Mouse (Mus musculus): Measurements from ENCODE around the gene Cxcr2. TPM values are rescaled to one million over a fixed set of nuclear protein-coding genes. Genes with fewer than 3 reads are reported as not detected.

Gene Cxcr2
- 1.4 TPM for total RNA-seq (2023)

DNA sequence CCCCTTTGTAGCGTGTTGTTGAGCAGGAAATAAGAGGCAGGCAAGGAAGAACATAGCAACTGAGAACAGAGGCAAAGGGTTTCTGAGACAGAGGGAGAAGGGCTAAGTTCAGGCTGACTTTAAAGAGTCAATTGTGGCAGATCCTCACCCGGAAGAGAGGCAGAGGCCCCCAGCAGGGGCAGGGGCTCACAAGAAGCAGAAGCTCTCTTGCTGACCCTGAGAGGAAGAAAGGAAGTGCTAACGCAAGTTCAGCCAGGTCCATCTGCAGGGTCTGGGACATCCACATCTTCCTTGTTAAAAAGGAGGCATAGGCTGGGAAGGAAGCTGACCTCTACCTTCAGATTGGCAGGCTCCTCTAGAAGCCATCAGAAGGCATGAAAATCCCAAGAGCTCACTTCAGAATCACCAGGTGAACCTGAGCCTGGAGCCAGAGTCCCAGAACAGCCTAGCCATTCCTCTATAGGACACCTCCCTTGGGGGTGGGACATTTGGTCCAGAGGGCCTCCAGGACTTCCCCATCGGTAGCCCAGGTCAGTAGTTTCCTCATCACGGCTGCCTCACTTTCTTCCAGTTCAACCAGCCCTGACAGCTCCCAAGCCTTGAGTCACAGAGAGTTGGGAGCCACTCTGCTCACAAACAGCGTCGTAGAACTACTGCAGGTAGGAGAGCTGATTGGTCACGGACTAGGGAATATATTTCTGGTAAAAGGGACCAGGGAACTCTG, at the start of gene Cxcr2:
Cxcr2 (plus strand) TSS at position 529 of the 724 bp plus-strand sequence.

DNA sequence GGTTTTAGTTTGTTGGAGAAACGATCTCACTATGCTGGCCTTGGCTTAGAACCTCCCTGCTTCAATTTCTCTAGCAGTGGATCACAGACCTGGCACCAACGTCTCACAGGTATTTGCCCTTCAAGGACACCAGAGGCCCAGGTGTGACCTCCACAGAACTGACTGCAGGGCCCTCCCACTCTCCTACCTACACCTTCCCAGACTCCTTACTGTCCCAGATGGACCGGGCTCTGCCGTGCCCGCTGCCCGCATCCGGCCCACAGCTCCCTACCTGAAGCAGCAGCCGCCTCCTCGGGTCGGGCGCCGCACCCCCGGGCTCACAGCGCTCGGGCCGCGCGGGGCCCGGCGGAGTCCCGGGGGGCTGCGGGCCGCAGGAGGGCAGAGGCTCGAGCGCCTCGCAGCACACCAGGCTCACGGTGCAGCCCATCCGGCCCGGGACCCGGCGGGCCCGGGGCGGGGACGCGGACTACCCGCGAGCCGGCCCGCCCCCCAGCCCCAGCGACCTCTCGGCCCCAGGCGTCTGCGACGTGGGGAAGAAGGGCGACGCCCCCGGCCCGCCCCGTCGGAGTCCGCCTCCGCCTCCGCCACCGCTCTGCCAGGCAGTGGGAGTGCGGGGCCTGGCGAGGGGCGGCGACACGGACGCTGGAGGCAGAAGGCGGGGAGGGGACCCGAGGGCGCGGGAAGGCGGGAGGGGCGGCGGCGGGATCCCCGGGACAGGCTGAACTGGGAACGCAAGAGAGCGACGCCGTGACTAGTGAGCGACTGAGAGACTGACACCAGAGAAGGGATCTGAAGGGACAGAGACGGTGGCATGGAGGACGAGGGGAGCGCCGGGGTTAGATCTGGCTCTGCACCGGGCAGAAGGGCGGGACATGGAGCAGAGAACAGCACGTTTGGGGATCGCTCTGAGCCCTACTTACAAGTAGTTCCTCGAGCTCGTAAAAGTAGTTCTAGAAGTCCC, 29.5 kb upstream of the Cxcr2 start, which contains the start of gene Tns1:
Tns1 (minus strand) TSS at position 429 of the 961 bp plus-strand sequence.

GRCm38 (mm10) chr1:74124991-74125552, 28.7 kb upstream of the Cxcr2 start, which contains the start of gene Rufy4:
Gene Rufy4, plus strand, starts transcription at chr1:74125541.

DNA sequence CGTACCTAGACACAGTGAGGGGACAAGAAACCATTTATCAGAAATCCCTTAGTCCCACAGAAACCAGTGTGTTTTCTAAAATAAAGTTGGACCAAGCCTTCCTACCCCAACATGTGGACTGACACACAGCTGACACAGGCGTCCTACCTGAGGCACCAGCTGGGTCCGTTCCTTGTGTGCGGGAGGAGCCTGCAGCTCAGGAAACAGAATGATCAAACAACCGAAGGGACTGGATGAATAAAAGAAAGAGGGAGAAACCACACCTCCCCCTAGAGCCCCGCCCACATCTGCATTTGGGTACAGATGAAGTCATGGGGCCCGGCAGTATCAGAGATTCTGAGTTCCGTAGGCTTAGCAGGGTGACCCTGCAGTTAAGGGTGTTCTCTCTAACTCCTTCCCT, 40.7 kb downstream of the Cxcr2 start, which contains the start of gene Cxcr1:
Cxcr1 (minus strand) TSS at position 187 of the 400 bp plus-strand sequence.

Other genes with a start within 250 kb of the Cxcr2 start
- 28.5 TPM for gene Tns1, start 29.5 kb upstream of the Cxcr2 start, total RNA-seq (2023)
- 1.3 TPM for gene Rufy4, start 28.4 kb upstream of the Cxcr2 start, total RNA-seq (2023)
- gene Cxcr1, start 40.6 kb downstream of the Cxcr2 start, total RNA-seq (2023), result not detected
- gene Arpc2, start 82.1 kb downstream of the Cxcr2 start, total RNA-seq (2023), result 357 TPM
- gene Gpbar1, start 124.6 kb downstream of the Cxcr2 start, total RNA-seq (2023), result 0.98 TPM
- 139 TPM for gene Aamp, start 130.7 kb downstream of the Cxcr2 start, total RNA-seq (2023)
- gene Pnkd, start 130.9 kb downstream of the Cxcr2 start, total RNA-seq (2023), result 25.7 TPM
- gene Tmbim1, start 151.6 kb downstream of the Cxcr2 start, total RNA-seq (2023), result 1.4 TPM
- not detected for gene Catip, start 208.1 kb downstream of the Cxcr2 start, total RNA-seq (2023)
- 2.9 TPM for gene Slc11a1, start 221.2 kb downstream of the Cxcr2 start, total RNA-seq (2023)
- gene Ctdsp1, start 237.5 kb downstream of the Cxcr2 start, total RNA-seq (2023), result 104 TPM

All from CD8-positive naive resting alpha-beta T cell, adult 57 days (primary cell).